In the genomic region with DNA sequence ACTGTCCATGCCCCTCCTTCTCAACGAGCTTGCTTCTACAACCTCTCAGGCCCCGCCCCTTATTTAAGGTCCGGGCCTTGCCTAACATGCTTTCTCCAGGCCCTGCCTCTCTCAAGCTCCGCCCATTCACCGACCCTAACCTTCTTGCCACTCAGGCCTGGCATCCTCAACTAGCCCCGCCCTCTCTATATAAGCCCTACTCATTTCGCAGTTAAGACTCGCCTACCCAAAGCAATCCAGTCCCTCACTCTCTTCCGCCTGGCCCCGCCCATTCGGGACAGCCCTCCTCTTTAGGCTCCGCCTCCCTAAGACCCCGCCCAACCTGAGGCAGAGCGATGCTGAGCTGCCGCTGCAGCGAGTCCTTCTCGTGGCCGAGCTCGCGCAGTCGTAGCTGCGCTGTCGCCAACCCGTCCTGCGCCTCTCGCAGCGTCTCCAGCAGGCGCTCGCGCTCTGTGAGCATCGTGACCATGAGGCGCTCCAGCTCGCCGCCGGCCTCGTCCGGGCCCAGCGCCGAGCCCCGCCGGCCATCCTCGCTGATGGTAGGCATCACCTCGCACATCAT, we compare ENCODE assay signal across 8 mouse cellular contexts. TPM values are rescaled to one million over a fixed set of nuclear protein-coding genes. Genes with fewer than 3 reads are reported as not detected.
DNase-seq lines count a peak whose midpoint lies in the region; ATAC-seq and TF ChIP-seq lines count a peak whose summit lies in the region.

No protein-coding gene starts in this region.

- no peak overlapping the region for H3K4me3 ChIP-seq in C2C12 (ENCODE audit: insufficient read depth, poor library complexity, severe bottlenecking)
- peak overlapping the region; percentile 68 for H3K4me3 ChIP-seq in forebrain, embryonic 10.5 days
- H3K4me3 ChIP-seq in neural tube, embryonic 14.5 days (ENCODE audit: low read depth, low read length): peak overlapping the region; percentile 40
- H3K4me3 ChIP-seq in testis, adult 2 months (ENCODE audit: control insufficient read depth, low read depth, low read length): peak overlapping the region; percentile 79

- peak overlapping the region; percentile 85 for H3K4me2 ChIP-seq in neural tube, embryonic 14.5 days (ENCODE audit: low read depth, low read length)

- under 1% methylated on average over 43 of the region's 43 CpGs for WGBS in forebrain, embryonic 10.5 days
- WGBS in neural tube, embryonic 14.5 days: under 1% methylated on average over 43 of the region's 43 CpGs

- H3K79me3 ChIP-seq in C2C12 (ENCODE audit: low read depth): no peaks in the 10 kb centered on the region

- no peaks in the 10 kb centered on the region for H3K36me3 ChIP-seq in C2C12 (ENCODE audit: control insufficient read depth, insufficient read depth)
- peaks cover 7% of the 10 kb centered on the region; the same call in 1 of the 2 replicates for H3K36me3 ChIP-seq in forebrain, embryonic 10.5 days (replicated peaks)
- H3K36me3 ChIP-seq in neural tube, embryonic 14.5 days (ENCODE audit: control insufficient read depth, insufficient read depth, low read length): peaks cover 17% of the 10 kb centered on the region
- H3K36me3 ChIP-seq in testis, adult 2 months (ENCODE audit: control insufficient read depth, insufficient read depth, low read length): no peaks in the 10 kb centered on the region

- peak overlapping the region; percentile 63 for H3K9ac ChIP-seq in neural tube, embryonic 14.5 days (replicated peaks; ENCODE audit: low read depth, low read length)

- peak overlapping the region; percentile 86 for H3K27ac ChIP-seq in forebrain, embryonic 10.5 days
- H3K27ac ChIP-seq in neural tube, embryonic 14.5 days (ENCODE audit: low read depth, low read length): peak overlapping the region; percentile 52; the same call in 1 of the 2 replicates
- H3K27ac ChIP-seq in testis, adult 2 months (ENCODE audit: control insufficient read depth, insufficient read depth, low read depth, low read length): no peak overlapping the region

- peak; percentile 14; the same call in 1 of the 2 replicates for TF ChIP-seq POLR2A in testis, adult 2 months (IDR thresholded peaks at IDR 0.05; ENCODE audit: control insufficient read depth, low read depth, low read length)

- intact Hi-C loops in heart, postnatal 36 days (cut with DNase I): no loop called here

- peak overlapping the region; percentile 0 for H3ac ChIP-seq in C2C12 (ENCODE audit: control insufficient read depth, insufficient read length, low read depth)

- no peaks in the 10 kb centered on the region for H3K27me3 ChIP-seq in C2C12 (ENCODE audit: control insufficient read depth, insufficient read depth, insufficient read length)
- H3K27me3 ChIP-seq in forebrain, embryonic 10.5 days (ENCODE audit: poor library complexity, severe bottlenecking): peaks cover 71% of the 10 kb centered on the region
- no peaks in the 10 kb centered on the region for H3K27me3 ChIP-seq in neural tube, embryonic 14.5 days (ENCODE audit: control insufficient read depth, insufficient read depth, low read length)
- no peaks in the 10 kb centered on the region for H3K27me3 ChIP-seq in testis, adult 2 months (ENCODE audit: control insufficient read depth, insufficient read depth, low read length)

- no peaks in the 10 kb centered on the region for H3K9me3 ChIP-seq in forebrain, embryonic 10.5 days
- no peaks in the 10 kb centered on the region for H3K9me3 ChIP-seq in neural tube, embryonic 14.5 days (ENCODE audit: control insufficient read depth, low read length)

- peaks cover 36% of the 10 kb centered on the region for H3K4me1 ChIP-seq in forebrain, embryonic 10.5 days
- peaks cover 19% of the 10 kb centered on the region for H3K4me1 ChIP-seq in neural tube, embryonic 14.5 days (ENCODE audit: control insufficient read depth, insufficient read depth, low read length)
- H3K4me1 ChIP-seq in testis, adult 2 months (ENCODE audit: control insufficient read depth, insufficient read depth, low read length): peaks cover 33% of the 10 kb centered on the region

- H3K79me2 ChIP-seq in C2C12 (ENCODE audit: control insufficient read depth, insufficient read depth): no peaks in the 10 kb centered on the region

- no peak for TF ChIP-seq CTCF in C2C12 (IDR thresholded peaks at IDR 0.05; ENCODE audit: control insufficient read depth, insufficient read depth, insufficient read length)
- no peak for TF ChIP-seq CTCF in testis, adult 2 months (IDR thresholded peaks at IDR 0.05; ENCODE audit: control insufficient read depth, insufficient read depth, insufficient replicate concordance, low read depth, low read length)

- ATAC-seq in neural tube, embryonic 14.5 days (ENCODE audit: low read depth): peak; percentile 85

- peak; percentile 95 for DNase-seq in brain, adult 2 months (ENCODE audit: low read depth, low spot score)
- peak; percentile 89 for DNase-seq in forebrain, embryonic 10.5 days (ENCODE audit: extremely low spot score, low spot score)
- peak; percentile 49 to 52 for DNase-seq in heart, postnatal 36 days
- DNase-seq in layer of hippocampus, adult 18-20 months (ENCODE audit: low spot score in 2 of 2): peak; percentile 82 to 86
- DNase-seq in lung, adult 18-20 months: peak; percentile 85 to 87

TF ChIP-seq in C2C12, 6 proteins besides CTCF, POLR2A, EP300 and RAD21:
- TF ChIP-seq CEBPB (IDR thresholded peaks at IDR 0.05; ENCODE audit: low read depth) (no peak), MAX (IDR thresholded peaks at IDR 0.05) (no peak), MYOG (IDR thresholded peaks at IDR 0.05; ENCODE audit: control insufficient read depth, extremely low read depth, insufficient read length) (no peak), FOSL1 (IDR thresholded peaks at IDR 0.05; ENCODE audit: insufficient read depth, low read length, poor library complexity, severe bottlenecking) (no peak), USF1 (IDR thresholded peaks at IDR 0.05; ENCODE audit: low read depth) (no peak), MYOD1 (IDR thresholded peaks at IDR 0.05; ENCODE audit: control insufficient read depth, insufficient read length, low read depth) (no peak)

RNA-seq across cellular contexts. Expression of gene Ppfia3, which starts 5.5 kb away (rescaled TPM):
- 4.8 TPM for polyA plus RNA-seq in C2C12 (2012; fragmentation: generic; extraction: Trizol)
- polyA plus RNA-seq in forebrain, embryonic 10.5 days (2016; fragmentation: Nextera tagmentation; extraction: Ambion mirVana): 6.0 and 8.9 TPM in 2 replicates
- not detected for total RNA-seq in heart, postnatal 36 days (2021)
- 100 to 1,000 TPM; 132 to 139 TPM for total RNA-seq in layer of hippocampus, adult 18-20 months (2021)
- 28.4 and 30.4 TPM in 2 replicates for polyA plus RNA-seq in neural tube, embryonic 14.5 days (2014; fragmentation: Nextera tagmentation; extraction: Ambion mirVana)
- 1.1 and 1.2 TPM in 2 replicates for polyA plus RNA-seq in testis, adult 2 months (2012; rRNA removed)

RNA-seq across cellular contexts. Expression of gene Lin7b, which starts 9.1 kb away (rescaled TPM):
- 0.94 TPM for polyA plus RNA-seq in C2C12 (2012; fragmentation: generic; extraction: Trizol)
- 0.47 and 0.81 TPM in 2 replicates for polyA plus RNA-seq in forebrain, embryonic 10.5 days (2016; fragmentation: Nextera tagmentation; extraction: Ambion mirVana)
- total RNA-seq in heart, postnatal 36 days (2021): 1 to 10 TPM; 1.3 to 1.7 TPM
- total RNA-seq in layer of hippocampus, adult 18-20 months (2021): 100 to 1,000 TPM; 134 to 144 TPM
- polyA plus RNA-seq in neural tube, embryonic 14.5 days (2014; fragmentation: Nextera tagmentation; extraction: Ambion mirVana): 24.9 and 49.4 TPM in 2 replicates
- 5.7 and 7.3 TPM in 2 replicates for polyA plus RNA-seq in testis, adult 2 months (2012; rRNA removed)

RNA-seq across cellular contexts. Expression of gene Hrc, which starts 26.2 kb away (rescaled TPM):
- 0.51 TPM for polyA plus RNA-seq in C2C12 (2012; fragmentation: generic; extraction: Trizol)
- 0.31 and 0.42 TPM in 2 replicates for polyA plus RNA-seq in forebrain, embryonic 10.5 days (2016; fragmentation: Nextera tagmentation; extraction: Ambion mirVana)
- 100 to 1,000 TPM; 842 to 873 TPM for total RNA-seq in heart, postnatal 36 days (2021)
- total RNA-seq in layer of hippocampus, adult 18-20 months (2021): under 1 TPM; 0.17 to 0.18 TPM
- polyA plus RNA-seq in neural tube, embryonic 14.5 days (2014; fragmentation: Nextera tagmentation; extraction: Ambion mirVana): 0.13 and 0.52 TPM in 2 replicates
- polyA plus RNA-seq in testis, adult 2 months (2012; rRNA removed): 0.10 and 0.22 TPM in 2 replicates

RNA-seq across cellular contexts. Expression of gene Trpm4, which starts 27.7 kb away (rescaled TPM):
- 10.6 TPM for polyA plus RNA-seq in C2C12 (2012; fragmentation: generic; extraction: Trizol)
- 8.3 and 8.9 TPM in 2 replicates for polyA plus RNA-seq in forebrain, embryonic 10.5 days (2016; fragmentation: Nextera tagmentation; extraction: Ambion mirVana)
- 10 to 100 TPM; 24.6 to 27.4 TPM for total RNA-seq in heart, postnatal 36 days (2021)
- total RNA-seq in layer of hippocampus, adult 18-20 months (2021): 10 to 100 TPM in 1 of 2 experiments, 1 to 10 TPM in 1; 9.7 to 16.2 TPM
- polyA plus RNA-seq in neural tube, embryonic 14.5 days (2014; fragmentation: Nextera tagmentation; extraction: Ambion mirVana): 9.1 and 10.9 TPM in 2 replicates
- polyA plus RNA-seq in testis, adult 2 months (2012; rRNA removed): 52.2 and 54.8 TPM in 2 replicates

RNA-seq across cellular contexts. Expression of gene Snrnp70, which starts 34.2 kb away (rescaled TPM):
- 321 TPM for polyA plus RNA-seq in C2C12 (2012; fragmentation: generic; extraction: Trizol)
- polyA plus RNA-seq in forebrain, embryonic 10.5 days (2016; fragmentation: Nextera tagmentation; extraction: Ambion mirVana): 295 TPM in 2 replicates
- total RNA-seq in heart, postnatal 36 days (2021): 10 to 100 TPM; 92.8 to 95.9 TPM
- 100 to 1,000 TPM; 364 to 405 TPM for total RNA-seq in layer of hippocampus, adult 18-20 months (2021)
- 76.1 and 93.7 TPM in 2 replicates for polyA plus RNA-seq in neural tube, embryonic 14.5 days (2014; fragmentation: Nextera tagmentation; extraction: Ambion mirVana)
- polyA plus RNA-seq in testis, adult 2 months (2012; rRNA removed): 180 and 202 TPM in 2 replicates
